Mouse (Mus musculus): ENCODE measurements around the gene Papola.

Gene Papola

GRCm38 (mm10) chr12:105854639-105855038 lies 70.1 kb downstream of the Papola start:
- no peaks in the 10 kb centered on the region for H3K9me3 ChIP-seq (ENCODE audit: low read length)
- no peaks in the 10 kb centered on the region for H3K36me3 ChIP-seq (ENCODE audit: insufficient read depth, low read length)
- peaks cover 27% of the 10 kb centered on the region for H3K4me1 ChIP-seq (replicated peaks; ENCODE audit: low read depth, low read length)
- no peaks in the 10 kb centered on the region for H3K27me3 ChIP-seq (ENCODE audit: insufficient read depth, low read length)
- no peak overlapping the region for H3K4me3 ChIP-seq (replicated peaks; ENCODE audit: low read length)
- no peak for TF ChIP-seq NANOG (IDR thresholded peaks at IDR 0.05; ENCODE audit: borderline replicate concordance, low read length)
- no peak for TF ChIP-seq CTCF (conservative IDR thresholded peaks at IDR 0.05; ENCODE audit: low read length)
- no peak for TF ChIP-seq POU5F1 (IDR thresholded peaks at IDR 0.05; ENCODE audit: borderline replicate concordance, low read length)

- TF ChIP-seq NANOG (IDR thresholded peaks at IDR 0.05; ENCODE audit: borderline replicate concordance, low read length) = no peak
- H3K9me3 ChIP-seq (ENCODE audit: low read length) = no peaks in the 10 kb centered on the region
- H3K4me1 ChIP-seq (replicated peaks; ENCODE audit: low read depth, low read length) = peaks cover 47% of the 10 kb centered on the region
- H3K27me3 ChIP-seq (ENCODE audit: insufficient read depth, low read length) = peaks cover 3% of the 10 kb centered on the region; the same call in 1 of the 2 replicates
- H3K4me3 ChIP-seq (replicated peaks; ENCODE audit: low read length) = peak overlapping the region; percentile 65
- no peaks in the 10 kb centered on the region for H3K36me3 ChIP-seq (ENCODE audit: insufficient read depth, low read length)
Observed at GRCm38 (mm10) chr12:105857902-105858640, 73.6 kb downstream of the Papola start.

GRCm38 (mm10) chr12:105862072-105862471 lies 77.6 kb downstream of the Papola start:
- H3K4me1 ChIP-seq (replicated peaks; ENCODE audit: low read depth, low read length) = peaks cover 65% of the 10 kb centered on the region
- TF ChIP-seq CTCF (conservative IDR thresholded peaks at IDR 0.05; ENCODE audit: low read length) = no peak
- peak overlapping the region; percentile 61 for H3K4me3 ChIP-seq (replicated peaks; ENCODE audit: low read length)
- no peaks in the 10 kb centered on the region for H3K9me3 ChIP-seq (ENCODE audit: low read length)
- no peaks in the 10 kb centered on the region for H3K36me3 ChIP-seq (ENCODE audit: insufficient read depth, low read length)
- peaks cover 3% of the 10 kb centered on the region; the same call in 1 of the 2 replicates for H3K27me3 ChIP-seq (ENCODE audit: insufficient read depth, low read length)

GRCm38 (mm10) chr12:105862607-105863006 lies 78.1 kb downstream of the Papola start:
- H3K4me1 ChIP-seq (replicated peaks; ENCODE audit: low read depth, low read length) = peaks cover 61% of the 10 kb centered on the region
- peaks cover 3% of the 10 kb centered on the region; the same call in 1 of the 2 replicates for H3K27me3 ChIP-seq (ENCODE audit: insufficient read depth, low read length)
- no peak for TF ChIP-seq POU5F1 (IDR thresholded peaks at IDR 0.05; ENCODE audit: borderline replicate concordance, low read length)
- TF ChIP-seq CTCF (conservative IDR thresholded peaks at IDR 0.05; ENCODE audit: low read length) = no peak
- no peak for TF ChIP-seq NANOG (IDR thresholded peaks at IDR 0.05; ENCODE audit: borderline replicate concordance, low read length)
- H3K9me3 ChIP-seq (ENCODE audit: low read length) = no peaks in the 10 kb centered on the region
- H3K36me3 ChIP-seq (ENCODE audit: insufficient read depth, low read length) = no peaks in the 10 kb centered on the region
- H3K4me3 ChIP-seq (replicated peaks; ENCODE audit: low read length) = peak overlapping the region; percentile 61

GRCm38 (mm10) chr12:105863436-105863835 lies 78.9 kb downstream of the Papola start:
- TF ChIP-seq NANOG (IDR thresholded peaks at IDR 0.05; ENCODE audit: borderline replicate concordance, low read length) (no peak), CTCF (conservative IDR thresholded peaks at IDR 0.05; ENCODE audit: low read length) (no peak), POU5F1 (IDR thresholded peaks at IDR 0.05; ENCODE audit: borderline replicate concordance, low read length) (no peak)
- Histone ChIP-seq H3K27me3 (ENCODE audit: insufficient read depth, low read length) (peaks cover 3% of the 10 kb centered on the region; the same call in 1 of the 2 replicates), H3K4me3 (replicated peaks; ENCODE audit: low read length) (peak overlapping the region; percentile 35), H3K4me1 (replicated peaks; ENCODE audit: low read depth, low read length) (peaks cover 53% of the 10 kb centered on the region), H3K9me3 (ENCODE audit: low read length) (no peaks in the 10 kb centered on the region), H3K36me3 (ENCODE audit: insufficient read depth, low read length) (no peaks in the 10 kb centered on the region)

- Histone ChIP-seq H3K36me3 (ENCODE audit: insufficient read depth, low read length) (no peaks in the 10 kb centered on the region), H3K9me3 (ENCODE audit: low read length) (no peaks in the 10 kb centered on the region), H3K4me1 (replicated peaks; ENCODE audit: low read depth, low read length) (peaks cover 45% of the 10 kb centered on the region), H3K27me3 (ENCODE audit: insufficient read depth, low read length) (peaks cover 26% of the 10 kb centered on the region), H3K4me3 (replicated peaks; ENCODE audit: low read length) (no peak overlapping the region)
- TF ChIP-seq CTCF (conservative IDR thresholded peaks at IDR 0.05; ENCODE audit: low read length) (no peak), NANOG (IDR thresholded peaks at IDR 0.05; ENCODE audit: borderline replicate concordance, low read length) (no peak), POU5F1 (IDR thresholded peaks at IDR 0.05; ENCODE audit: borderline replicate concordance, low read length) (no peak)
Observed at GRCm38 (mm10) chr12:105867646-105868045, 83.2 kb downstream of the Papola start.

- peaks cover 35% of the 10 kb centered on the region for H3K4me1 ChIP-seq (replicated peaks; ENCODE audit: low read depth, low read length)
- H3K4me3 ChIP-seq (replicated peaks; ENCODE audit: low read length) = peak overlapping the region; percentile 67
- TF ChIP-seq CTCF (conservative IDR thresholded peaks at IDR 0.05; ENCODE audit: low read length) = no peak
- no peak for TF ChIP-seq POU5F1 (IDR thresholded peaks at IDR 0.05; ENCODE audit: borderline replicate concordance, low read length)
- no peak for TF ChIP-seq NANOG (IDR thresholded peaks at IDR 0.05; ENCODE audit: borderline replicate concordance, low read length)
- no peaks in the 10 kb centered on the region for H3K9me3 ChIP-seq (ENCODE audit: low read length)
- no peaks in the 10 kb centered on the region for H3K36me3 ChIP-seq (ENCODE audit: insufficient read depth, low read length)
- H3K27me3 ChIP-seq (ENCODE audit: insufficient read depth, low read length) = peaks cover 30% of the 10 kb centered on the region
Observed at GRCm38 (mm10) chr12:105869242-105869641, 84.7 kb downstream of the Papola start.

GRCm38 (mm10) chr12:105869696-105870095 lies 85.2 kb downstream of the Papola start:
- TF ChIP-seq CTCF (conservative IDR thresholded peaks at IDR 0.05; ENCODE audit: low read length) (no peak), NANOG (IDR thresholded peaks at IDR 0.05; ENCODE audit: borderline replicate concordance, low read length) (no peak), POU5F1 (IDR thresholded peaks at IDR 0.05; ENCODE audit: borderline replicate concordance, low read length) (no peak)
- H3K27me3 ChIP-seq (ENCODE audit: insufficient read depth, low read length) = peaks cover 34% of the 10 kb centered on the region
- H3K36me3 ChIP-seq (ENCODE audit: insufficient read depth, low read length) = no peaks in the 10 kb centered on the region
- H3K4me1 ChIP-seq (replicated peaks; ENCODE audit: low read depth, low read length) = peaks cover 35% of the 10 kb centered on the region
- peak overlapping the region; percentile 67 for H3K4me3 ChIP-seq (replicated peaks; ENCODE audit: low read length)
- H3K9me3 ChIP-seq (ENCODE audit: low read length) = no peaks in the 10 kb centered on the region

GRCm38 (mm10) chr12:105873283-105873682 lies 88.8 kb downstream of the Papola start:
- Histone ChIP-seq H3K36me3 (ENCODE audit: insufficient read depth, low read length) (no peaks in the 10 kb centered on the region), H3K27me3 (ENCODE audit: insufficient read depth, low read length) (peaks cover 60% of the 10 kb centered on the region), H3K9me3 (ENCODE audit: low read length) (no peaks in the 10 kb centered on the region), H3K4me1 (replicated peaks; ENCODE audit: low read depth, low read length) (peaks cover 58% of the 10 kb centered on the region), H3K4me3 (replicated peaks; ENCODE audit: low read length) (no peak overlapping the region)
- TF ChIP-seq CTCF (conservative IDR thresholded peaks at IDR 0.05; ENCODE audit: low read length) (peak; percentile 97), NANOG (IDR thresholded peaks at IDR 0.05; ENCODE audit: borderline replicate concordance, low read length) (no peak)

All from E14TG2a.4 (cell line).